ENCODE assay signal across 16 mouse cellular contexts in genomic region chr19:55384634-55385033, GRCm38 (mm10).
DNase-seq lines count a peak whose midpoint lies in the region; ATAC-seq and TF ChIP-seq lines count a peak whose summit lies in the region.
"Had no signal": no experiment of that assay in that cellular context is flagged by ENCODE, and none has a peak within 500 bp of the region (broad histone marks: within the 10 kb centered on the region; RNA-seq: fewer than 3 reads in every experiment).

No protein-coding gene starts in this region.

- ATAC-seq in forebrain, embryonic 16.5 days, result no peak
- peak; percentile 32; the same call in 1 of the 2 replicates for ATAC-seq in forebrain, postnatal 0 days
- peak; percentile 68 for ATAC-seq in midbrain, embryonic 15.5 days (replicated peaks)
- ATAC-seq: lung, postnatal 0 days had no signal

- H3K4me1 ChIP-seq in forebrain, embryonic 10.5 days, result peaks cover 94% of the 10 kb centered on the region
- H3K4me1 ChIP-seq in forebrain, embryonic 16.5 days (replicated peaks; ENCODE audit: control insufficient read depth, insufficient read depth, low read length), result 0 out of 2 replicates have a peak, but pooled peaks cover 3% of the 10 kb centered on the region
- no peaks in the 10 kb centered on the region for H3K4me1 ChIP-seq in forebrain, postnatal 0 days (ENCODE audit: insufficient read depth)
- peaks cover 30% of the 10 kb centered on the region for H3K4me1 ChIP-seq in midbrain, embryonic 15.5 days

- no peaks in the 10 kb centered on the region for H3K9me3 ChIP-seq in forebrain, embryonic 10.5 days
- H3K9me3 ChIP-seq in forebrain, embryonic 16.5 days (ENCODE audit: control insufficient read depth, low read length), result no peaks in the 10 kb centered on the region
- no peaks in the 10 kb centered on the region for H3K9me3 ChIP-seq in forebrain, postnatal 0 days (ENCODE audit: low read length)
- no peaks in the 10 kb centered on the region for H3K9me3 ChIP-seq in midbrain, embryonic 15.5 days
- H3K9me3 ChIP-seq: limb, embryonic 12.5 days; megakaryocyte, embryonic 14.5 days had no signal

- intact Hi-C loops in heart, postnatal 14 days (cut with DNase I), result no loop called here

- no peak overlapping the region for H3K4me2 ChIP-seq in forebrain, embryonic 16.5 days (ENCODE audit: low read length)
- H3K4me2 ChIP-seq in forebrain, postnatal 0 days (ENCODE audit: low read depth), result no peak overlapping the region
- no peak overlapping the region for H3K4me2 ChIP-seq in midbrain, embryonic 15.5 days
- H3K4me2 ChIP-seq: limb, embryonic 12.5 days had no signal

- H3K4me3 ChIP-seq in forebrain, embryonic 10.5 days, result peak overlapping the region; percentile 28
- no peak overlapping the region for H3K4me3 ChIP-seq in forebrain, embryonic 16.5 days (replicated peaks; ENCODE audit: low read length)
- no peak overlapping the region for H3K4me3 ChIP-seq in forebrain, postnatal 0 days (ENCODE audit: low read depth, low read length)
- H3K4me3 ChIP-seq in midbrain, embryonic 15.5 days, result no peak overlapping the region
- H3K4me3 ChIP-seq: left cerebral cortex, adult 2 months; limb, embryonic 12.5 days; megakaryocyte, embryonic 14.5 days had no signal

- no peaks in the 10 kb centered on the region for H3K36me3 ChIP-seq in forebrain, embryonic 10.5 days (replicated peaks)
- no peaks in the 10 kb centered on the region for H3K36me3 ChIP-seq in forebrain, embryonic 16.5 days (ENCODE audit: control insufficient read depth, insufficient read depth)
- H3K36me3 ChIP-seq in forebrain, postnatal 0 days (ENCODE audit: insufficient read depth), result no peaks in the 10 kb centered on the region
- H3K36me3 ChIP-seq in midbrain, embryonic 15.5 days (replicated peaks), result no peaks in the 10 kb centered on the region
- H3K36me3 ChIP-seq: limb, embryonic 12.5 days had no signal

- H3K27ac ChIP-seq in forebrain, embryonic 10.5 days, result peak overlapping the region; percentile 67
- no peak overlapping the region for H3K27ac ChIP-seq in forebrain, embryonic 16.5 days (ENCODE audit: low read length)
- H3K27ac ChIP-seq in forebrain, postnatal 0 days (ENCODE audit: low read depth, low read length), result peak overlapping the region; percentile 21; the same call in 1 of the 2 replicates
- H3K27ac ChIP-seq in midbrain, embryonic 15.5 days, result peak overlapping the region; percentile 65
- H3K27ac ChIP-seq: left cerebral cortex, adult 2 months; limb, embryonic 12.5 days had no signal

- peaks cover 56% of the 10 kb centered on the region for H3K27me3 ChIP-seq in forebrain, embryonic 10.5 days (ENCODE audit: poor library complexity, severe bottlenecking)
- peaks cover 31% of the 10 kb centered on the region for H3K27me3 ChIP-seq in forebrain, embryonic 16.5 days (replicated peaks; ENCODE audit: control insufficient read depth, insufficient read depth, low read length)
- H3K27me3 ChIP-seq in forebrain, postnatal 0 days (ENCODE audit: insufficient read depth, low read length), result peaks cover 5% of the 10 kb centered on the region; the same call in 1 of the 2 replicates
- H3K27me3 ChIP-seq in midbrain, embryonic 15.5 days (replicated peaks), result no peaks in the 10 kb centered on the region
- H3K27me3 ChIP-seq: megakaryocyte, embryonic 14.5 days had no signal

- WGBS in forebrain, embryonic 10.5 days, result 59% methylated on average over 15 of the region's 15 CpGs
- WGBS in forebrain, embryonic 16.5 days, result 58% methylated on average over 15 of the region's 15 CpGs
- 64% methylated on average over 15 of the region's 15 CpGs for WGBS in forebrain, postnatal 0 days
- 68% methylated on average over 15 of the region's 15 CpGs for WGBS in midbrain, embryonic 15.5 days

- no peak for TF ChIP-seq CTCF in forebrain, postnatal 0 days (IDR thresholded peaks at IDR 0.05; ENCODE audit: low read depth)

- DNase-seq in forebrain, embryonic 10.5 days (ENCODE audit: extremely low spot score, low spot score), result no peak
- DNase-seq in R1 (ENCODE audit: low read depth, low spot score), result peak; percentile 38
- no peak for DNase-seq in forebrain, postnatal 0 days
- no peak for DNase-seq in heart, postnatal 14 days
- DNase-seq in adrenal gland, postnatal 10 days, result no peak
- no peak for DNase-seq in frontal cortex, postnatal 36 days (ENCODE audit: low spot score in 2 of 2)
- DNase-seq: adrenal gland, adult 8-10 months; cerebellum, postnatal 10 days; gastrocnemius, postnatal 14 days; right cerebral cortex, postnatal 25 days had no signal

- H3K9ac ChIP-seq in forebrain, embryonic 16.5 days (replicated peaks; ENCODE audit: low read depth, low read length), result no peak overlapping the region
- no peak overlapping the region for H3K9ac ChIP-seq in forebrain, postnatal 0 days
- no peak overlapping the region for H3K9ac ChIP-seq in midbrain, embryonic 15.5 days
- H3K9ac ChIP-seq: limb, embryonic 12.5 days had no signal
